Comparison of ENCODE assay signal across 23 mouse cellular contexts in genomic region chr3:82261976-82262375, GRCm38 (mm10).
DNase-seq lines count a peak whose midpoint lies in the region; ATAC-seq and TF ChIP-seq lines count a peak whose summit lies in the region.
"Had no signal": no experiment of that assay in that cellular context is flagged by ENCODE, and none has a peak within 500 bp of the region (broad histone marks: within the 10 kb centered on the region; RNA-seq: fewer than 3 reads in every experiment).

No protein-coding gene starts in this region.

- H3K27ac ChIP-seq in heart, embryonic 12.5 days (ENCODE audit: poor library complexity, severe bottlenecking), result no peak overlapping the region
- no peak overlapping the region for H3K27ac ChIP-seq in kidney, adult 2 months (ENCODE audit: insufficient read depth, low read depth, low read length)
- H3K27ac ChIP-seq in liver, embryonic 11.5 days (ENCODE audit: low read depth, low read length), result no peak overlapping the region
- H3K27ac ChIP-seq: hindbrain, embryonic 15.5 days; liver, embryonic 13.5 days; midbrain, embryonic 10.5 days; neural tube, embryonic 12.5 days had no signal

- 31% methylated on average over 3 of the region's 3 CpGs for WGBS in heart, embryonic 12.5 days
- WGBS in kidney, adult 2 months, result 65% methylated on average over 3 of the region's 3 CpGs
- WGBS in liver, embryonic 11.5 days, result 50% methylated on average over 3 of the region's 3 CpGs

- no peak for TF ChIP-seq POLR2A in kidney, adult 2 months (IDR thresholded peaks at IDR 0.05; ENCODE audit: low read depth, low read length)

- no peak overlapping the region for H3K4me2 ChIP-seq in heart, embryonic 12.5 days
- no peak overlapping the region for H3K4me2 ChIP-seq in liver, embryonic 11.5 days
- H3K4me2 ChIP-seq: hindbrain, embryonic 15.5 days; liver, embryonic 13.5 days; neural tube, embryonic 12.5 days had no signal

- H3K4me1 ChIP-seq in heart, embryonic 12.5 days (replicated peaks), result peaks cover 7% of the 10 kb centered on the region; the same call in 1 of the 2 replicates
- no peaks in the 10 kb centered on the region; the same call in 1 of the 2 replicates for H3K4me1 ChIP-seq in kidney, adult 2 months (ENCODE audit: control insufficient read depth, insufficient read depth, low read length)
- H3K4me1 ChIP-seq in liver, embryonic 11.5 days (replicated peaks; ENCODE audit: control insufficient read depth, insufficient read depth, low read length), result no peaks in the 10 kb centered on the region
- H3K4me1 ChIP-seq: hindbrain, embryonic 15.5 days; liver, embryonic 13.5 days; midbrain, embryonic 10.5 days; neural tube, embryonic 12.5 days had no signal

- H3K9ac ChIP-seq in heart, embryonic 12.5 days, result no peak overlapping the region
- no peak overlapping the region for H3K9ac ChIP-seq in liver, embryonic 11.5 days (ENCODE audit: low read depth, low read length)
- H3K9ac ChIP-seq: hindbrain, embryonic 15.5 days; liver, embryonic 13.5 days; neural tube, embryonic 12.5 days had no signal

- H3K27me3 ChIP-seq in heart, embryonic 12.5 days (replicated peaks), result no peaks in the 10 kb centered on the region
- H3K27me3 ChIP-seq in kidney, adult 2 months (replicated peaks; ENCODE audit: control insufficient read depth, insufficient read depth, low read length), result no peaks in the 10 kb centered on the region
- no peaks in the 10 kb centered on the region for H3K27me3 ChIP-seq in liver, embryonic 11.5 days (replicated peaks; ENCODE audit: control insufficient read depth, insufficient read depth, low read length)
- H3K27me3 ChIP-seq: hindbrain, embryonic 15.5 days; liver, embryonic 13.5 days; neural tube, embryonic 12.5 days had no signal

- DNase-seq in heart, postnatal 36 days, result no peak
- peak; percentile 7 for DNase-seq in 3T3-L1 (ENCODE audit: low read depth, low spot score)
- peak; percentile 57 for DNase-seq in kidney, adult 2 months
- DNase-seq in kidney, postnatal 14 days, result peak; percentile 53
- DNase-seq in liver, embryonic 11.5 days (ENCODE audit: low spot score), result no peak
- DNase-seq: adrenal gland, postnatal 14 days; cerebellum, adult 11-12 months; cerebellum, postnatal 36 days; gastrocnemius, postnatal 25 days; left cerebral cortex, postnatal 4 days; liver, embryonic 13.5 days; lung, postnatal 14 days; spleen, adult 18-20 months; thymus, postnatal 36 days had no signal

- no peak overlapping the region for H3K4me3 ChIP-seq in heart, embryonic 12.5 days
- no peak overlapping the region for H3K4me3 ChIP-seq in kidney, adult 2 months (ENCODE audit: insufficient read depth, low read depth, low read length)
- no peak overlapping the region for H3K4me3 ChIP-seq in liver, embryonic 11.5 days (ENCODE audit: low read depth, low read length)
- H3K4me3 ChIP-seq: erythroblast, embryonic 14.5 days; hindbrain, embryonic 15.5 days; liver, embryonic 13.5 days; midbrain, embryonic 10.5 days; neural tube, embryonic 12.5 days had no signal

- 0 out of 2 replicates have a peak, but pooled peaks have one; percentile 33 for ATAC-seq in heart, embryonic 12.5 days (ENCODE audit: insufficient number of reproducible peaks, low FRiP score)
- no peak for ATAC-seq in liver, embryonic 11.5 days (replicated peaks; ENCODE audit: low FRiP score)
- ATAC-seq in inflammation-experienced regulatory T-cells, adult 6 months, result no peak
- ATAC-seq: activated CD4-positive, CD25-positive, alpha-beta regulatory T cell, adult 4 months; forebrain, embryonic 14.5 days; Patski had no signal

- TF ChIP-seq CTCF in kidney, adult 2 months (conservative IDR thresholded peaks at IDR 0.05; ENCODE audit: insufficient read depth, insufficient read length, low read depth, low read length), result no peak

- H3K9me3 ChIP-seq in heart, embryonic 12.5 days (replicated peaks), result no peaks in the 10 kb centered on the region
- H3K9me3 ChIP-seq in liver, embryonic 11.5 days (ENCODE audit: control insufficient read depth, low read length), result no peaks in the 10 kb centered on the region
- H3K9me3 ChIP-seq: hindbrain, embryonic 15.5 days; liver, embryonic 13.5 days; midbrain, embryonic 10.5 days; neural tube, embryonic 12.5 days had no signal

- H3K36me3 ChIP-seq in heart, embryonic 12.5 days, result no peaks in the 10 kb centered on the region
- H3K36me3 ChIP-seq in kidney, adult 2 months (ENCODE audit: control insufficient read depth, insufficient read depth, low read length), result no peaks in the 10 kb centered on the region
- H3K36me3 ChIP-seq in liver, embryonic 11.5 days (ENCODE audit: control insufficient read depth, insufficient read depth, low read length), result no peaks in the 10 kb centered on the region
- H3K36me3 ChIP-seq: hindbrain, embryonic 15.5 days; liver, embryonic 13.5 days; midbrain, embryonic 10.5 days; neural tube, embryonic 12.5 days had no signal

- intact Hi-C loops in heart, postnatal 36 days (cut with DNase I), result no loop called here

Comparison
In these comparisons a context has a peak if more than half of its experiments do, and no peak if none do; other contexts are left out.
1. DNase-seq: peak in 3T3-L1 (single experiment), kidney, adult 2 months (single experiment) and kidney, postnatal 14 days (single experiment); none in heart, postnatal 36 days (0 of 2) and liver, embryonic 11.5 days (single experiment).